Mouse (Mus musculus) neural tube, embryonic 14.5 days (tissue): ENCODE results near the gene Zfp692. TPM values are rescaled to one million over a fixed set of nuclear protein-coding genes. Genes with fewer than 3 reads are reported as not detected.
A peak's percentile ranks its signal among the peaks of the same experiment; 100 is the strongest.

Source experiments
- ATAC-seq: fragments of 200-750 bp; cut with Nextera tagmentation; 2 replicates; pipeline ENCODE4 v1.8.0; 2017; ENCODE audit warnings: low read depth, mild to moderate bottlenecking, moderate TSS enrichment, moderate library complexity
- H3K27ac ChIP-seq: fragments of 300-500 bp; sonication (generic); 2 replicates; pipeline ENCODE4 v1.5.1; 2014; ENCODE audit warnings: low read depth, mild to moderate bottlenecking, control low read depth, low read length, moderate library complexity, mixed read lengths
- H3K27me3 ChIP-seq: fragments of 300-500 bp; sonication (generic); 2 replicates; pipeline ENCODE4 v1.6.1; 2014; ENCODE audit warnings: low read length; ENCODE audit not compliant: control insufficient read depth, insufficient read depth
- H3K36me3 ChIP-seq: fragments of 300-500 bp; sonication (generic); 2 replicates; pipeline ENCODE4 v1.6.1; 2014; ENCODE audit warnings: low read length, mixed read lengths; ENCODE audit not compliant: control insufficient read depth, insufficient read depth
- H3K4me1 ChIP-seq: fragments of 300-500 bp; sonication (generic); 2 replicates; pipeline ENCODE4 v1.6.1; 2014; ENCODE audit warnings: low read length; ENCODE audit not compliant: control insufficient read depth, insufficient read depth
- H3K4me2 ChIP-seq: fragments of 300-500 bp; sonication (generic); 2 replicates; pipeline ENCODE4 v1.6.1; 2014; ENCODE audit warnings: mild to moderate bottlenecking, low read depth, low read length, control low read depth
- H3K4me3 ChIP-seq: fragments of 300-500 bp; sonication (generic); 2 replicates; pipeline ENCODE4 v1.5.1; 2014; ENCODE audit warnings: low read depth, low read length, control low read depth, mixed read lengths
- H3K9ac ChIP-seq: fragments of 300-500 bp; sonication (generic); replicated peaks from 2 replicates; pipeline ENCODE4 v1.6.1; 2014; ENCODE audit warnings: low read depth, mild to moderate bottlenecking, control low read depth, low read length, mixed read lengths
- H3K9me3 ChIP-seq: fragments of 300-500 bp; sonication (generic); 2 replicates; pipeline ENCODE4 v1.6.1; 2016; ENCODE audit warnings: low read length; ENCODE audit not compliant: control insufficient read depth
- WGBS: fragments of 180-500 bp; shearing (Covaris S2); extraction: QIAGEN DNeasy Blood & Tissue Kit; methylation state at CpG from one replicate; pipeline ENCODE4 v1.1.7; 2014; 5-methylcytosine and 5-hydroxymethylcytosine counted together
- polyA plus RNA-seq: library from polyadenylated mRNA; unstranded; fragments of >200 nt; fragmentation: Nextera tagmentation; extraction: Ambion mirVana; gene quantifications from 2 replicates; pipeline ENCODE4 v1.2.1, GENCODE M21; 2014

Zfp692 gene
- polyA plus RNA-seq, 1 experiment from 2014 or later, result 22.0 TPM

DNA sequence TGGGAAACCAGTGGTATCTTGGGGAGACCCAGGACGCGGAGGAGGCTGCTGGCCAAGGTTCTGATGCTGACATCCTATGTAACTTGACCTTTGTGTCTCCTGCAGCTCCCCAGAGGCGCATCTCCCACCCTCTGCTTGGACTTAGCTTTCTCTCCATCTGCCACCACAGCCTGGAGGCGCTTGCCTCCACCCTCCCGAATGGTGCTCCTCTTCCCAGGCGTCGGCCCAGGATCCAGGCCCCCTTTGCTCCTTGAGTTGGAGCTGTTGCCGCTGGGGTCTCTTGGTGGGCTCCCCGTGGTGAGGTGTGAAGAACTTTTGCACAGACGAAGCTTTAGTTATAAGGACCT, 24.3 kb downstream of the Zfp692 start:
- WGBS, result 30% methylated on average over 8 of the region's 10 CpGs
- Histone ChIP-seq H3K36me3 (peaks cover 14% of the 10 kb centered on the region; the same call in 1 of the 2 replicates), H3K27ac (no peak overlapping the region), H3K27me3 (no peaks in the 10 kb centered on the region), H3K4me3 (peak overlapping the region; percentile 85), H3K9me3 (no peaks in the 10 kb centered on the region), H3K4me2 (peak overlapping the region; percentile 91), H3K4me1 (peaks cover 26% of the 10 kb centered on the region), H3K9ac (peak overlapping the region; percentile 79)
- 0 out of 2 replicates have a peak, but pooled peaks have one; percentile 21 for ATAC-seq

DNA sequence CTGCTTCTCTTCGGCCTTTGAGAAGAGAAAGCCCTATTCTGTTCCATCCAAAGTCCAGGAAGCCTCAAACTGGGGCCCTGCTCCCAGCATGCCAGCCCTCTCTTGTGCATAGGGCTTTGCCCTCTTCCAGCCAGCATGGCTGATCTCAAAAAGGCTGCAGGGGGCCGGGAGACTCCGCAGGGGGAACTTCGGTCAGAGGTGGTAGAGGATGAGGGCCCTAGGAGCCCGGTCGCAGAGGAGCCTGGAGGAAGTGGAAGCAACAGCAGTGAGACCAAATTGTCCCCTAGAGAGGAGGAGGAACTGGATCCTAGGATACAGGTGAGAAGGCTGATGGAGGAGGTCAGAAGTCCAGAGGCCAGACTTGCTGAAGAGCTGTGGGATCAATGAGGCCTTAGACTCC, 24.7 kb downstream of the Zfp692 start:
- Histone ChIP-seq H3K9me3 (no peaks in the 10 kb centered on the region), H3K4me1 (peaks cover 26% of the 10 kb centered on the region), H3K36me3 (peaks cover 18% of the 10 kb centered on the region; the same call in 1 of the 2 replicates), H3K4me2 (peak overlapping the region; percentile 91), H3K4me3 (peak overlapping the region; percentile 85), H3K9ac (peak overlapping the region; percentile 79; the same call in 1 of the 2 replicates), H3K27ac (no peak overlapping the region), H3K27me3 (no peaks in the 10 kb centered on the region)
- whole genome bisulfite sequencing, result 91% methylated on average over 6 of the region's 6 CpGs
- no peak for ATAC-seq

DNA sequence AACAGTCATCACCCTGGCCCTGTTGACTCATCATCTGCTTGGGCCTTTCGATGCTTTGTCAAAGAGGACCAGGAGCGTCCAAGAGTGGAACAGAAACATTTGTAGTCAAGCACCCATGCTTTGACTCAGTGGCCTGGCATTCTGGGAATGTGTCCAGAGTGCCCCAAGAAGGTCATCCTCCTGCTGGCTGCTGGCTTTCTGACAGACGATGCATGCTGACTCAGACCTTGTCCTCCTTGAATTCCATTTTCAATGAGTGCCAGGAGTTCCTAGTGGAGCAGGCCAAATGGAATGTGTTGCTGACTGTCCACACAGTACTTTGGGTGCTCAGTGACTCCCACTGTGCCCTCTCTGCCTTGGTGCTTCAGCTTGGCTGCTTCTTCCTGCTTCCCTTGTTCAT, 27.9 kb downstream of the Zfp692 start:
- 73% methylated on average over 3 of the region's 3 CpGs for WGBS
- Histone ChIP-seq H3K36me3 (peaks cover 39% of the 10 kb centered on the region), H3K27me3 (no peaks in the 10 kb centered on the region)

DNA sequence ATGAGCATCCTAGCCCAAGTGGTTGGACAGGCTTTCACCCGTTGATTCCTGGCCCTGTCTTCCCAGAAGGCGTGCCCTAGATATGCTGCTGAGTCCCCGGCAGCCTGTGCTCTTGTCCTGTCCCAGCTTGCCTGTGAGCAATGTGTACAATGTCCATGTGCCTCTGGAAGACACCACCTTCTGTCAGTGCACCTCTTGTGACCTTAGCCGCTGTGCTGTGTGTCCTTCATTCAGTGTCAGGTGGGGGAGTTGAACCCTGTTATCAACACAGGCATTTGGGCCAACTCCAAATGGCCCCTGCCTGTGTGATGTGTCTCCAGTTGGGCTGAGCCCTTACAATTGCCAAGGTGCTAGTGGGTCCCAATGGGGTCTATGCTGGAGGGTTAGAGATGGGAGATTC, 39.9 kb downstream of the Zfp692 start:
- Histone ChIP-seq H3K27ac (no peak overlapping the region), H3K36me3 (peaks cover 30% of the 10 kb centered on the region), H3K4me1 (no peaks in the 10 kb centered on the region), H3K27me3 (no peaks in the 10 kb centered on the region), H3K4me3 (no peak overlapping the region), H3K4me2 (no peak overlapping the region), H3K9ac (no peak overlapping the region), H3K9me3 (no peaks in the 10 kb centered on the region)
- 96% methylated on average over 4 of the region's 4 CpGs for WGBS
- ATAC-seq, result no peak

More for the DNA sequence above, 27.9 kb downstream of the Zfp692 start:
- Histone ChIP-seq H3K9ac (no peak overlapping the region), H3K4me3 (no peak overlapping the region), H3K9me3 (no peaks in the 10 kb centered on the region), H3K27ac (no peak overlapping the region), H3K4me2 (no peak overlapping the region), H3K4me1 (peaks cover 18% of the 10 kb centered on the region)
- ATAC-seq, result no peak

DNA sequence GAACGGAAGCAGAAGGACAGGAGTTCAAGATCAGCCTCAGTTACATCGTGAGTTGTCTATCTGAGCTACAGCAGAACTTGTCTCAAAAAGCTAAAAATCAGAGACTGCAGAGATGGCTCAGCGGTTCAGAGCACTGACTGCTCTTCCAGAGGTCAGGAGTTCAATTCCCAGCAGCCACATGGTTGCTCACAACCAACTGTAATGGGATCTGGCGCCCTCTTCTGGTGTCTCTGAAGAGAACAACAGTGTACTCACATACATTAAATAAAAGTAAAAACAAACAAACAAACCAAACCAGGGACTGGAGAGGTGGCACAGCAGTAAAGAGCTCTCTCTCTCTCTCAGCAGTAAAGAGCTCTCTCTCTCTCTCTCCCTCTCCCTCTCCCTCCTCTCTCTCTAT, 43.8 kb downstream of the Zfp692 start:
- H3K4me1 ChIP-seq, result no peaks in the 10 kb centered on the region
- no peaks in the 10 kb centered on the region for H3K27me3 ChIP-seq
- no peaks in the 10 kb centered on the region for H3K9me3 ChIP-seq
- H3K4me2 ChIP-seq, result no peak overlapping the region
- H3K9ac ChIP-seq, result no peak overlapping the region
- no peak overlapping the region for H3K27ac ChIP-seq
- peaks cover 17% of the 10 kb centered on the region for H3K36me3 ChIP-seq
- no peak overlapping the region for H3K4me3 ChIP-seq
- no peak for ATAC-seq
- WGBS, result 74% methylated on average over 4 of the region's 4 CpGs

DNA sequence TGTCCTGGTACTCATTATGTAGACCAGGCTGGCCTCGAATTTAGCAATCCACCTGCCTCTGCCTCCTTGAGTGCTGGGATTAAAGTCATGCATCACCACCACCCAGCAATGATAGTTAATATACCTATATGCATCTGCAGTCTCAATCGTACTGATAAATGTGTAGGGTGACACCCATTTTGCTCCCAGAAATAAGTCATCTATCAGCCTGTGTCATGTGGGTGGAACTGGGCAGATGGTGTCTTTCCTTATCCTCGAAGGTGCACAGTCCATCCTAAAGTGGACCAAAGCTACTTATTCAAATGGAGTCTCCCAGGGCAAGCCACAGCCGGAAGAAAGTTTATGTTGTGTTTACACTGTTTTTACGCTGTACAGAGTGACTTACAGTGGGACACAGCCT, 44.3 kb downstream of the Zfp692 start:
- Histone ChIP-seq H3K36me3 (peaks cover 12% of the 10 kb centered on the region), H3K27ac (no peak overlapping the region), H3K27me3 (no peaks in the 10 kb centered on the region), H3K9ac (no peak overlapping the region), H3K4me1 (no peaks in the 10 kb centered on the region), H3K4me2 (no peak overlapping the region), H3K4me3 (no peak overlapping the region), H3K9me3 (no peaks in the 10 kb centered on the region)
- ATAC-seq, result no peak
- WGBS, result 91% methylated on average over 5 of the region's 5 CpGs

DNA sequence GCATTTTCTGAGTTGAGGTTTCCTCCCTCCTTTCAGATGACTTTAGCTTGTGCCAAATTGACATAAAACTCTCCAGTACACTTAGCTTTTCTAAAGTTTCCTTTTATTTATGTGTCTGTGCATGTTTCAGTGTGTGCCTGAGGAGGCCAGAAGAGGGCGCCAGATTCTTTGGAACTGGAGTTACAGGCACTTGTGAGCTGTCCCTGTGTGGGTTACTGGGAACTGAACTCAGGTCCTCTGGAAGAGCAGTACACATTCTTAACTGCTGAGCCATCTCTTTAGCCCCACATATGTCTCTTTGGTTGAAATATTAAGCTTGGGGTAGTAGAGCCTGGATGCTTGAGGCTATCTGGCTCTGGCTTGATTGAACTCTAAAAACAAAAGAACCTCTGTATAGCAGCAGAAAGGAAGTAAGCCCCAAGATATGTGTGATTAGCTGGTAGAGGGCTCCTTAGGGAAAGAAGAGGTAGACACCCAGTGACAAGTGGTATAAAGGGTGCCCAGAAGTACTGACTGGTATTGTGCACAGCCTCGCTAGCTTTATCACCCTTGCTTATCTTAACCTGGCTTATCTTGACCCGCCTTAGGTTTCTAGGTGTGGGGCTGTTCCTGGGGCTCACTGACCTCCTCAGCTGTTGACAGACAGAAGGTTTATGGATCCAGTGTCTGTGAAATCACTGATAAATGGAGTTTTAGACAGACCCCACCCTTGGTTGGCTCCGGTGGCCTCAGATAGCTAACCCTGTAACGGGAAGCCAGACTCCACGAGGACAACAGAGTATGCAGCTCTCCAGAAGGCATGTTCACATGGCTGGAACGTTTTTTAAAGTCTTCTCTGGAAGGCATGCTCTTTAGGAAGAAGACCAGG, 46.0 kb downstream of the Zfp692 start:
- H3K27ac ChIP-seq, result no peak overlapping the region
- H3K9me3 ChIP-seq, result no peaks in the 10 kb centered on the region
- H3K27me3 ChIP-seq, result no peaks in the 10 kb centered on the region
- no peak overlapping the region for H3K4me2 ChIP-seq
- no peak overlapping the region for H3K9ac ChIP-seq
- no peaks in the 10 kb centered on the region for H3K36me3 ChIP-seq
- WGBS, result 61% methylated on average over 7 of the region's 7 CpGs
- H3K4me3 ChIP-seq, result no peak overlapping the region
- H3K4me1 ChIP-seq, result no peaks in the 10 kb centered on the region
- no peak for ATAC-seq

DNA sequence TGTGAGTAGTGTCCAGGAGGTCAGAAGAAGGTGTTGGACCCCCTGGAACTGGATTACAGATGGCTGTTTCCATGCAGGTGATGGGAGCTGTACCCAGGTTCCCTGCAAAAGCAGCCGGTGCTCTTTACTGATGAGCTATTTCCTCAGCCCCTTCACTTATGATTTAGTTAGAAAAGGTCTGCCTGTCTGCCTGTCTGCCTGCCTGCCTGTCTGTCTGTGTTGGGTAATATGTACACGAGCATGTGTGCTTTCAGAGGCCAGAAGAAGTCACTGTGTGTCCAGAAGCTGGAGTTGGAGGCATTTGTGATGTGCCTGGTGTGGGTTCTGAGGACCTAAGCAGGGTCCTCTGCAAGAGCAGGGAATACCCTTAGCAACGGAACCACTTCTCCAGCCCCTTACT, 46.8 kb downstream of the Zfp692 start:
- no peak for ATAC-seq
- no peak overlapping the region for H3K9ac ChIP-seq
- H3K36me3 ChIP-seq, result no peaks in the 10 kb centered on the region
- H3K27ac ChIP-seq, result no peak overlapping the region
- no peaks in the 10 kb centered on the region for H3K27me3 ChIP-seq
- H3K9me3 ChIP-seq, result no peaks in the 10 kb centered on the region
- no peak overlapping the region for H3K4me3 ChIP-seq
- WGBS, result 84% methylated on average over 3 of the region's 3 CpGs
- no peak overlapping the region for H3K4me2 ChIP-seq
- no peaks in the 10 kb centered on the region for H3K4me1 ChIP-seq

DNA sequence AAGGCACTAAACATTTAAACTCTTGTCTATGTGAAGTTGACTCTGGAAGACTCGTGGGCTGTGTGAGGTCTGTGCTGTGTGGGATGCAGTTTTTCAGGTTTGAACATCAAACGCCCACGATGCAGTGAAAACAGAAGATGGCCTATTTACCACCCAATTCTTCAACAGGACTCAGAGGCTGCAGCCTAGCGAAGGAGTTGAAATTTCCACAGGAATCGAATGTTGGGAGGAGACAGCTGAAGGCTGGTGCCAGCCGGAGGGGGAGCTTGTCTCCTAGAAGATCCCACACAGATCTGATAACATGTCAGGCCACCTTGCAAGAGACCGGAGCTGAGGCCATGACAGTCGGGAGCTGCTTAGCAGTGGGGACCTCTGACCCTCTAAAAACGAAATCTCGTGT, 47.6 kb downstream of the Zfp692 start:
- Histone ChIP-seq H3K27ac (no peak overlapping the region), H3K36me3 (no peaks in the 10 kb centered on the region), H3K9me3 (no peaks in the 10 kb centered on the region), H3K4me1 (no peaks in the 10 kb centered on the region), H3K27me3 (no peaks in the 10 kb centered on the region), H3K9ac (no peak overlapping the region), H3K4me3 (no peak overlapping the region), H3K4me2 (no peak overlapping the region)
- 77% methylated on average over 10 of the region's 10 CpGs for WGBS
- no peak for ATAC-seq
